Mouse (Mus musculus) naive thymus-derived CD4-positive, alpha-beta T cell, adult 2 months (primary cell): ENCODE results near the gene Zfp938.

Source experiments
- DNase-seq: peaks from one replicate; pipeline ENCODE4 v3.0.0-alpha.2; 2011; ENCODE audit warnings: low read depth

Gene Zfp938

DNA sequence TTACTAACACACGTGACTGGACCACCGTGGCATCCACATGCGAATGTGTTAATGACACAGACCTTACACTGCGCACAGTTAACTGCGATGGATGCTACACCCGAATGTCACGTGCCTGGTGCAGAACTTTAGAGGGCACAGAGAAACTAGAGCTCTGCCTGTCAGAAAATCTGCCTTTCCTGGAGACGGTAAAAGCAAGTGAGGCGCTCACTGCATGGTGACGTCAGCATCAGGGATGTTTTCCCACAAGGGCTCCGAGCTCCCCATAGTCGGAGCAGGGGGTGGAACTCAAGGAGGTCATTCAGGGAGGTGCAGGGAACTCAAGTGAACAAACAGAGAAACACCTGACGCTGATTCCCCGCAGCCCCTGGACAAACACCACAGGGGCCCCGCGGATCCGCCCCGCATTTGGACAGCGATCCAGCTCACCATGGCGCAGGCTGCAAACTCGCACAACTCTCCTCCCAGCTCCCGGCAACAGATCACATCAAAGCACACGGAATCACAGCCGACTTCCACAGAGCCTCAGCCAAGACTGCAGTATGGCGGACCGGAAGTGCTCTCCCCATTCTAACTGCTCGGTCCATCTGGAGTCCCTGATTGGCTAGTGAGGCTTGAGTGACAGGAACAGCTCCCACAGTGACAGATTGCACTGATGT, at the start of gene Zfp938:
Gene Zfp938, minus strand, starts transcription at position 539 of the 659 bp plus-strand sequence.
- DNase-seq: peak; percentile 84

DNA sequence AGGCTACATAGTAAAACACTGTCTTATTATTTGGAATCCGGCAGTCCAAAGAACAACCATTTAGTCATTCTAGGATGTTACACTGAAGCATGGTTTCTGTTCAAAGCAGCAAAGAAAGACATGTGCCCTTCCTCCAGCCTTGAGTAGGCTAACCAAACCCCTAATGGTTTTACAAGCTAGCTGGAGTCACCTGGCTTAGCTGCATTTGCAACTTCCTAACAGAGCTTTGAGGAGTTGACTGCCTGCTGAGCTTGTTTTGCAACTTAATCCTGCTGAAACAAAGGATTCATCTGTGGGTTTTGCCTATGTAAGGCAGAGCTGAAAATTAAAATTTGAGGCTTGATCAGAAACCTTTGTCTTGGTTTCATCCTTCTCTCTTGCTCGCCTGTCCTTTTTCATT, 16.3 kb upstream of the Zfp938 start:
- no peak for DNase-seq

DNA sequence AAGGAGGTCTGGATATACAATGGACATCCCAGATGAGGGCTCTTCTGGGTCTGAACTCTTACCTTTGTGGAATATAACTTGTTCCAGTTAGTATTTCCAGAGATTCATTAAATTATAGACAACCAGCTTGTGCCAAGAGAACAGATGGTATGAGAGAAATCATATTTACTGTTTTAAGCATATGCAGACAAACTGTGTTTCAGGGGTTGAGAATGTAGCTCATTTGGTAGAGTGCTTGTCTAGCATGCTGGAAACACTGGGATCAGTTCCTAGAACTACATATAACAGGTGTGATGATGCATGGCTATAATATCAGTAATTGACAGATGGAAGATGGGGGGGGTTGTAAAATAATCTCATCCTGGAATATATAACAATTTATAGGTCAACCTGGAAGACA, 3.9 kb upstream of the Zfp938 start:
- no peak for DNase-seq

DNA sequence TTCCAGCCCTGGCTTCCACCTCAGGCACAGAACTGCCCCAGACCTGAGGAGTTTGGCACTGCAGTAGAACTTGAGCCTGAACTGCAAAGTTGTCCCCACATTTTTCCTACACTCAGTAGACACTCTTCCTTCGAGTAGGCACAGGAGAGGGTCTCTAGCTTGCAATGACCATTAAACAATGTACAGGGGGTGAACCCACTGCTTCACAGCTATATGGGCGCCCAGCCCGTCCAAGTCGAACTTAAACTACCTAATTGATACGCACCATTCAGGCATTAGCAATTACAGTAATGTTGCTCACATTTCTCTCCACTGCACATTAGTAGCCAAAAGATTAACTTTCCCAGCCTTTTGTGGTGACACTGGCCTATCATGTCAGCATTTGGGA, 315 bp upstream of the Zfp938 start:
- DNase-seq: no peak

DNA sequence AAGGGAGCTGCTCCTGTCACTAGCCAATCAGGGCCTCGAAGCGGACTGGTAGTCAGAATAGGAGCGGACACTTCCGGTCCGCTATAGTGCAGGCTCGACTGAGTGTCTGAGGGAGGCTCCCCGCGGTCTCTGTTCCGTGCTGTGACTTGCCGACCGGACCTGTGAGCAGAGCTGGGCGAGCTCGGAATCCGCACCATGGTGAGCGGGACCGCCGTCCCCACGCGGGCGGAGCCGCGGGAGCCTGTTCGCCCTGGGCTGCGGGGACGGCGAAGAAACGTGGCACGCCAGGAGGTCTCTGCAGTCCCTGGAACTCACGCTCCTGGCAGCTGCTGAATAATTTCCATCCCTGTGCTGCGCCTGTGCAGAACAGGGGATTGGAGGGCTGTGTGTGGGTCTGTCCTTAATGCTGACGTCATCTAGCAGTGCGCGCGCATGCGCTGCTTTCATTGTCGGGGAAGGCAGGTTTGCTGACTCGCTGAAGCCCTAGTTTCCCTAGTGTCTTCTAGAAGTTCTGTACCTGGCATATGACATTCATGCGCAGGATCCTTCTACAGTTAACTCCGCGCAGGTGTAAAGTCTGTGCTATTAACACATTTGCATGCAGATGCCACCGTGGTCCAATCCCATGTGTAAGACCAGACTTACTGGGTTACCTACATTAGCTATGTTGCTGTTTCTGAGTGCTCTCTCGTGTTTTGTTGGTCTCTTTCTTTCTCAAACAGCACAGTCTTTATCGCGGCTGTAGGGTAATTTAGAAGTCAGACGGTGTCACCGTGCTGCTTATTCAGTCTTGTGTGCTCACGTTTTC, 62.6 kb downstream of the Zfp938 start:
- peak; percentile 89 for DNase-seq
